Mouse (Mus musculus) ovary, adult 18-20 months (tissue): ENCODE data around the gene Hist1h2ai.
"Not testable (repeated sequence)": the region's sequence is repeated elsewhere in the genome, so short reads cannot be mapped to it uniquely, and the experiment has no call there.

Experiments used
- DNase-seq: peaks from one replicate; pipeline ENCODE4 v3.0.0; 2022; ENCODE audit warnings: low spot score, mixed read lengths

Hist1h2ai gene

DNA sequence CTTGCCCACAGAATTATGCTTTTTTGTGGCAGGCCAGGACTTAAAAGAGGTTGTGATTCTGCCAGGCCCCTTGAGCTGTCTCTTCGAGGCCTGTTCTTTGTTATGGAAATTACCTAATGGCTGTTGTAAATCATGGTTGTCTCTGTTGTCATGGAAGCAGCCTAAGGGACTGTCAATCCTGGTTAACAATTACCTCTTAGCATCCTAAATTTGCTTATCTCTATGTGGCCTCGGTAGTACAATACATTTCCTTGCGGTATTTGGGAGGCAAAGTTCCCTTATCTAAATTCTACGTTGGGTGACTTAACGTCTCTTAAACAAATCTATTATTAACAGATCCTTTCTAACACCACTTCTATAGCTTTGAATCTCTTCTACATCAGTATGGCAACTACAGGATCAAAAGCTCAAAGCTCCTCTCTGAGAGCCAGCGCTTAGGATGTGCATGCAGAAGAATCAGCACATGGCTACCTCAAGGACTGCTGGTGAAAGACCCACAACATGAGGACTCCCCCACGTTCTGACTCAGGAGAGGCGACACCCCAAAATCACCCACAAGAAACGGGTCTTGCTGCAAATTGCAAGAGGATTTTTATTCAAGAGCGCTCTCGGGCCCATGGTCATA, 11.8 kb downstream of the Hist1h2ai start:
- DNase-seq: no peak

GRCm38 (mm10) chr13:21729544-21729943, 13.3 kb downstream of the Hist1h2ai start:
- DNase-seq: no peak

DNA sequence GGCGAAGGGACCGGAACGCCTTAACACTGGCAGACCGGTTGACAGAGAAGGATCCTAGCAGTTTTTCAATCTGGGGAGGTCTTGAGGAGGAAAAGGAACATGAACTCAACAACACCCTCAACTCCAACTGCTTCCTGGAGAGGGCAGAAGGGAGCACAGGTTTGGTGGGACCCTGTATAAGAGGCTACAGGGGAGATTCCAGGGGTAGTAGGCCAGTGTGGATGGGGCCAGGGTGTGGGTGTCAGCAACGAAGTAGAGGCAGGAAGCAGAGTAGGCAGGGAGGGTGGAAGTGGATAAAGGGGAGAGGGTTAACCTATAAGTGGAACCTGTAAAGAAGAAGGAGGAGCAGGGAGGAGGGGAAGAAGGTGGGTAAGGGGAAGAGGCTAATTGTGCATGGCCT, 17.2 kb downstream of the Hist1h2ai start:
- no peak for DNase-seq

DNA sequence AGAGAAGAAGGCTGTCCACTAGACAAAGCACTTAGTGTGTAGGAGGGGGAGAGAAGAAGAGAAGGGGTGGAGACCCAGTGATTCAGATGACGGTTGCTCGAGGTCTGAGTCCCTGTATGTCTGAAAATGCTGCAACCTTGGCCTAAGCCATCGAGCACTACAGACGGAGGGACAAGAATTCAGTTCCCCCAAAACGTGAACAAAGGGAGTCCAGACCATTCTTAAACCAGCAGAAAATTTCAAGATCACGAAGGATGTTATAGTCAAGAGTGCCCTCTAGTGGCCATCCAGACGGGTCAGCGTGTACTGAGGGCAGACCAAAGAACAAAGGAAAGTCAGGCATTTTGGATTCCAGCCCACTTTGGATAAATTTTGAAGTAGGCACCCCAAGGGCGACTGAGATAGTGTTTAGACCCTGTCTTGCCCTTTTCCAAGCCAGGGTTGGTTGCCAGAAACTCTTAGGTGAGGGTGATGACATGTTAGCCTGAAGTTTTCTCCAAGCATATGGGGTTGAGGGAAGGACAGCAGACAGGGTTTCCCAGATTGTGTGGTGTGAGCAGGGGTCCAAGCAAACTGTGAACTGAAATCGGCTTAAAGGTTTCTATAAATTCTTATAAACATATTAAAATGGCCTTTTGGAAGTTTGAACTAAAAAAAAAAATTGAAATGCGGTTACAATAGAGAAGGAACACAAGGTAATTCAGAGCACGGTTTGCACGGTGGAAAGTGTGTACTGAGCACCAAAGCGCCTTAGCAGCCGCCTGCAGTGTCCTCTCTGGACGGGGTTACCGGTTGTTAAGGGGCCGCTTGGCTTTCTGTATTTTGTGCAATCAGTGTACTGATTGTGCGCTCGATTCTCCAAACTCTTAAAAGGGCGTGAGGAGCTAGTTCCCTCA, 18.0 kb downstream of the Hist1h2ai start:
- DNase-seq: peak; percentile 52

- peak; percentile 67 for DNase-seq
Measured at GRCm38 (mm10) chr13:21734906-21735767, 18.9 kb downstream of the Hist1h2ai start, which contains the start of gene Hist1h4j. Gene Hist1h4j (plus strand): TSS chr13:21735064.

- DNase-seq: no peak
Measured at GRCm38 (mm10) chr13:21745006-21745405, 28.8 kb downstream of the Hist1h2ai start.

DNA sequence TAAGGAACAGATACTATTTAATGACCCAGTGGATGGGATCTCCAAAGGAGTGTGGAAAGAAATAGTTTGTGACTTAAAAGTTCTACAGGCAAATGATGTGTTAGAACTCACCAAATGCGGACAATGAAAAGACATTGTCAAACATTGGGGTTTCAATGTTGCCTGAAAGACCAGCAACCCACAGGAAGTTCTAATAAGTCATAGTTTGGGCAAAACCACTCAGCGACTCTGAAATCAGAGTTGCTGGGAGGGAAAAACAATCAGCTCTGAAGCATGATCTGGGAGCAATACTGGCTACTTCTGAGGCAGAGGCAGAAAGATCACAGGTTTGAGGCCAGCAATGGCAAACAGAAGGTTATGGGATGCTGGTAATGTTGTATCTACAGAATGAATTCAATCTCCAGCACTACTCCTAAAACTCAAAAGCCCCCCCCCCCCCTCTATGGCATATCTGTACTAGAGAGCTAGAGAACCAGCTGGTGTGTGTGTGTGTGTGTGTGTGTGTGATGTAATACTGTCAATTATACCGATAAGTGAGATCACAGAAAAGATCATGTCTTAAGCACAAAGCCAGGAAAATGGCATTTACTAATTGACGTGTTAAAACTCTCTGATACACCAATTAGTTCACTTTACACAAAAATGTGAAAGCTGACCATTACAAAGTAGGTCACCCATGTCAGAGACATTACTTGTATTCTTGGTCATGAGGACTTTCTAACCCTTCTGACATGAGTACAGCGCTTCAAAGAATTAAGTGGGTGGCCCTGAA, 33.4 kb downstream of the Hist1h2ai start:
- DNase-seq: no peak

- DNase-seq: peak; percentile 85
Measured at GRCm38 (mm10) chr13:21750159-21751017, 34.2 kb downstream of the Hist1h2ai start, which contains the start of gene Hist1h4k. Gene Hist1h4k (minus strand): TSS chr13:21750505.

DNA sequence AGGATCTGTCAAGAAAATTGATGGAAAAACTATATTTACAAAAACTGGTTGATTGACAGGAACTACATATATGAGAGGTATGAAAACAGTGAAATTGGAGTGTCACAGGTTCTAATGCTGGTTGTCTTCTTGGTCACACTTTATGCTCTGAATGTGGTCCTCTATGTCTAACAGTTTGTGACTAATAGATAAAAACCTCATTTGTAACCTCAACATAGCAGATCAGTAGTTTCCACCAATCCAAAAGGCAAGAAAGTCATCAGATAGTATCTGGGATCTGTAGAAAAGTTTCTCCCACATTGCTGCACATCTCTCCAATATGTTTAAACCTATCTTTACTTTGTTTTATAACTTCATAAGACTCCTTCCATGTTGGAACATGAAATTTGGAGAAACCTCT, 35.2 kb downstream of the Hist1h2ai start:
- no peak for DNase-seq

GRCm38 (mm10) chr13:21751827-21752226, 35.6 kb downstream of the Hist1h2ai start:
- DNase-seq: no peak

- no peak for DNase-seq
Measured at GRCm38 (mm10) chr13:21752356-21752755, 36.1 kb downstream of the Hist1h2ai start.

- DNase-seq: no peak
Measured at GRCm38 (mm10) chr13:21753051-21753523, 36.9 kb downstream of the Hist1h2ai start.

- peak; percentile 69 for DNase-seq
Measured at GRCm38 (mm10) chr13:21753524-21754285, 37.5 kb downstream of the Hist1h2ai start, which contains the start of the genes Hist1h2ak and Hist1h2bn. Gene Hist1h2ak (minus strand): TSS chr13:21753827. Gene Hist1h2bn (plus strand): TSS chr13:21754123.

- not testable (repeated sequence) for DNase-seq
Measured at GRCm38 (mm10) chr13:21754294-21755001, 38.2 kb downstream of the Hist1h2ai start.

DNA sequence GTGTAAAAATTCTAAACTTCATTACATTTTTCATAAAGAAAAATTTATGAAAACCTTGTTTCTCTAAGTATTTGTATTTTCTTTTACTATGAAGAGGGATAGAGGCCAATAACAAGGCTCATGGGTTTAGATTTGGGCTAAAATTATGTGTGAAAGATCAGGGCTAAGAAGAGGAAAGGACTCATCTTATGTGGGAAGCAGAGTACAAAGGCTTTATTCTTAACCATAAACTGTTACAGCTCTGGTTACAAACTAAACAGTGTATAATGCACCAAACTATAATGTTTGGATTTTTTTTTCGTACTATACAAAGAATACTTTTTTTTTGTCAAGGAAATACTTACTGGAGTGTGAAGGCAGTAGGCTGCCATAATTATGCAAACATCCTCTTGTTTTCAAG, 39.5 kb downstream of the Hist1h2ai start:
- DNase-seq: no peak
